In the genomic region with DNA sequence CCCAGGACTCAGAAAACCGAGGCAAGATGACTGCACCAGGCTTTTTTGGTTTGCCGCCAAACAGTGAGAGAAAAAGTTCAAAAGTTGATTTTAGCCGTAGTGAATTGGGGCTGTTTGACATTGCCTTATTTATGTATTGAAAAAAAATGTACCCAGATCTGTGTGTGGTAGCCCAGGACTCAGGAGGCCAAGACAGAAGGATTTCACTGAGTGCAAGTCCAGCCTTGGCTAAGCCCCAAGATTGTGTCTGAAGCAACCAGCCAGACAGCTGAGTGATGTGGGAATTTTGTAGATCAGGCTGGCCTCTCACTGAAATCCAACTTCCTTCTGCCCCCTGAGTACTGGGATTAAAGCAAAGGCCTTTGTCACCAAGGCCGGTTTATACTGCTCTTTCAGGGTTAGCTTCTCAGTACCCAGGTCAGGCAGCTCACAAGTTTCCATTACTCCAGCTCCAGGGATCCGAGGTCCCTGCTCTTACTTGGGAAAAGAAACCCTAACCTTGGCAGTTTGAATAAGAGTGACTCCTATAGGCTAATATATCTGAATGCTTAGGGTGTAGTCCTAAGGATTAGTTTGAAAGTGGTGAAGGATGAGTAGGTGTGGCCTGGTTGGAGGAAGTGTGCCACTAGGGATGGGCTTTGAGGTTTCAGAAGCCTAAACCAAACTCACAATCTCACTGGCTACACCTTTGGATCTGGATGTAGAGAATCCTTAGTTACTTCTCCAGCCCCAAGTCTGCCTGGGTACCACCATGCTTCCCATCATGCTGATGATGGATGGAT, we compare ENCODE assay signal across 8 mouse cellular contexts. TPM values are rescaled to one million over a fixed set of nuclear protein-coding genes. Genes with fewer than 3 reads are reported as not detected.
A peak's percentile ranks its signal among the peaks of the same experiment; 100 is the strongest.
DNase-seq lines count a peak whose midpoint lies in the region; ATAC-seq and TF ChIP-seq lines count a peak whose summit lies in the region.

No protein-coding gene starts in this region.

- intact Hi-C loops in left cerebral cortex, postnatal 36 days (cut with DNase I), result loop anchor here (5.0 kb wide), 1 partner anchor 123 kb away; the partner anchor contains the start of gene Prrt3

- no peak for ATAC-seq in embryonic facial prominence, embryonic 14.5 days (ENCODE audit: low read depth)
- ATAC-seq in intestine, postnatal 0 days, result no peak
- ATAC-seq in midbrain, embryonic 14.5 days (ENCODE audit: low FRiP score, low TSS enrichment), result no peak

- peak; percentile 54 for DNase-seq in adrenal gland, postnatal 14 days
- DNase-seq in adrenal gland, adult 8-10 months, result no peak
- peak; percentile 31 for DNase-seq in A20 (ENCODE audit: low read depth, low spot score)
- DNase-seq in embryonic facial prominence, embryonic 14.5 days (ENCODE audit: low spot score), result peak; percentile 8
- peak; percentile 27 for DNase-seq in midbrain, embryonic 14.5 days
- DNase-seq in left cerebral cortex, postnatal 36 days (ENCODE audit: low spot score in 2 of 2), result no peak
- DNase-seq in natural killer cell, adult 2 months (ENCODE audit: low spot score in 2 of 2), result no peak

- H3K27me3 ChIP-seq in embryonic facial prominence, embryonic 14.5 days (replicated peaks; ENCODE audit: control insufficient read depth, insufficient read depth, low read length), result no peaks in the 10 kb centered on the region
- no peaks in the 10 kb centered on the region for H3K27me3 ChIP-seq in intestine, postnatal 0 days (replicated peaks; ENCODE audit: control insufficient read depth, insufficient read depth, low read length)
- H3K27me3 ChIP-seq in midbrain, embryonic 14.5 days (ENCODE audit: control insufficient read depth, insufficient read depth, low read length), result no peaks in the 10 kb centered on the region

- H3K4me3 ChIP-seq in embryonic facial prominence, embryonic 14.5 days (ENCODE audit: low read depth, low read length), result peak overlapping the region; percentile 78
- H3K4me3 ChIP-seq in intestine, postnatal 0 days (ENCODE audit: low read depth, low read length), result peak overlapping the region; percentile 71
- peak overlapping the region; percentile 55 for H3K4me3 ChIP-seq in midbrain, embryonic 14.5 days (replicated peaks; ENCODE audit: low read depth, low read length)

- peak overlapping the region; percentile 88 for H3K9ac ChIP-seq in embryonic facial prominence, embryonic 14.5 days (ENCODE audit: low read depth, low read length)
- peak overlapping the region; percentile 64 for H3K9ac ChIP-seq in intestine, postnatal 0 days (ENCODE audit: low read depth, low read length)
- peak overlapping the region; percentile 79 for H3K9ac ChIP-seq in midbrain, embryonic 14.5 days (replicated peaks; ENCODE audit: low read length)

- peak overlapping the region; percentile 72 for H3K4me2 ChIP-seq in embryonic facial prominence, embryonic 14.5 days (ENCODE audit: low read depth, low read length)
- H3K4me2 ChIP-seq in intestine, postnatal 0 days (replicated peaks; ENCODE audit: low read depth), result peak overlapping the region; percentile 90
- H3K4me2 ChIP-seq in midbrain, embryonic 14.5 days (ENCODE audit: low read length), result peak overlapping the region; percentile 78

- H3K4me1 ChIP-seq in embryonic facial prominence, embryonic 14.5 days (ENCODE audit: control insufficient read depth, insufficient read depth, low read length), result 0 out of 2 replicates have a peak, but pooled peaks cover 8% of the 10 kb centered on the region
- H3K4me1 ChIP-seq in intestine, postnatal 0 days (replicated peaks; ENCODE audit: control insufficient read depth, insufficient read depth, low read length), result peaks cover 13% of the 10 kb centered on the region
- H3K4me1 ChIP-seq in midbrain, embryonic 14.5 days (ENCODE audit: control insufficient read depth, insufficient read depth, low read length), result peaks cover 11% of the 10 kb centered on the region

- H3K36me3 ChIP-seq in embryonic facial prominence, embryonic 14.5 days (ENCODE audit: control insufficient read depth, insufficient read depth, low read length), result peaks cover 24% of the 10 kb centered on the region
- peaks cover 25% of the 10 kb centered on the region for H3K36me3 ChIP-seq in intestine, postnatal 0 days (ENCODE audit: control insufficient read depth, insufficient read depth)
- H3K36me3 ChIP-seq in midbrain, embryonic 14.5 days (ENCODE audit: control insufficient read depth, insufficient read depth, low read length), result peaks cover 25% of the 10 kb centered on the region

- H3K9me3 ChIP-seq in embryonic facial prominence, embryonic 14.5 days (ENCODE audit: control insufficient read depth, low read length), result no peaks in the 10 kb centered on the region
- no peaks in the 10 kb centered on the region for H3K9me3 ChIP-seq in intestine, postnatal 0 days (ENCODE audit: control insufficient read depth)
- no peaks in the 10 kb centered on the region for H3K9me3 ChIP-seq in midbrain, embryonic 14.5 days (ENCODE audit: control insufficient read depth, low read length)

- no peak overlapping the region for H3K27ac ChIP-seq in embryonic facial prominence, embryonic 14.5 days (replicated peaks; ENCODE audit: low read depth, low read length)
- no peak overlapping the region for H3K27ac ChIP-seq in intestine, postnatal 0 days (ENCODE audit: low read depth, low read length)
- H3K27ac ChIP-seq in midbrain, embryonic 14.5 days (replicated peaks; ENCODE audit: low read depth, low read length), result no peak overlapping the region

- TF ChIP-seq CTCF in intestine, postnatal 0 days (IDR thresholded peaks at IDR 0.05; ENCODE audit: low read depth), result no peak

- WGBS in embryonic facial prominence, embryonic 14.5 days, result 33% methylated on average over 5 of the region's 5 CpGs
- 36% methylated on average over 5 of the region's 5 CpGs for WGBS in intestine, postnatal 0 days
- WGBS in midbrain, embryonic 14.5 days, result 41% methylated on average over 5 of the region's 5 CpGs

RNA-seq across cellular contexts. Expression of gene Vhl, which starts 1.4 kb away (rescaled TPM):
- 26.0 and 27.6 TPM in 2 replicates for total RNA-seq in adrenal gland, postnatal 14 days (2021)
- 10 to 100 TPM; 29.5 to 34.0 (median 32.1) TPM for total RNA-seq in adrenal gland, adult 8-10 months (2022)
- polyA plus RNA-seq in embryonic facial prominence, embryonic 14.5 days (2014; fragmentation: Nextera tagmentation; extraction: Ambion mirVana), result 48.7 and 53.0 TPM in 2 replicates
- polyA plus RNA-seq in intestine, postnatal 0 days (2015; fragmentation: Nextera tagmentation; extraction: Ambion mirVana), result 18.4 and 20.6 TPM in 2 replicates
- polyA plus RNA-seq in midbrain, embryonic 14.5 days (2014; fragmentation: Nextera tagmentation; extraction: Ambion mirVana), result 74.8 and 85.2 TPM in 2 replicates
- 10 to 100 TPM; 48.1 to 49.8 TPM for total RNA-seq in left cerebral cortex, postnatal 36 days (2021)

RNA-seq across cellular contexts. Expression of gene Irak2, which starts 13.1 kb away (rescaled TPM):
- 17.4 and 22.9 TPM in 2 replicates for total RNA-seq in adrenal gland, postnatal 14 days (2021)
- 10 to 100 TPM; 11.8 to 38.3 (median 22.4) TPM for total RNA-seq in adrenal gland, adult 8-10 months (2022)
- 2.2 and 2.5 TPM in 2 replicates for polyA plus RNA-seq in embryonic facial prominence, embryonic 14.5 days (2014; fragmentation: Nextera tagmentation; extraction: Ambion mirVana)
- polyA plus RNA-seq in intestine, postnatal 0 days (2015; fragmentation: Nextera tagmentation; extraction: Ambion mirVana), result 21.2 and 26.1 TPM in 2 replicates
- polyA plus RNA-seq in midbrain, embryonic 14.5 days (2014; fragmentation: Nextera tagmentation; extraction: Ambion mirVana), result 0.42 and 1.0 TPM in 2 replicates
- 10 to 100 TPM; 21.0 to 24.9 TPM for total RNA-seq in left cerebral cortex, postnatal 36 days (2021)

RNA-seq across cellular contexts. Expression of gene Brk1, which starts 20.6 kb away (rescaled TPM):
- total RNA-seq in adrenal gland, postnatal 14 days (2021), result 147 and 162 TPM in 2 replicates
- total RNA-seq in adrenal gland, adult 8-10 months (2022), result 100 to 1,000 TPM; 180 to 239 (median 200) TPM
- 233 and 249 TPM in 2 replicates for polyA plus RNA-seq in embryonic facial prominence, embryonic 14.5 days (2014; fragmentation: Nextera tagmentation; extraction: Ambion mirVana)
- 185 and 187 TPM in 2 replicates for polyA plus RNA-seq in intestine, postnatal 0 days (2015; fragmentation: Nextera tagmentation; extraction: Ambion mirVana)
- 258 and 280 TPM in 2 replicates for polyA plus RNA-seq in midbrain, embryonic 14.5 days (2014; fragmentation: Nextera tagmentation; extraction: Ambion mirVana)
- total RNA-seq in left cerebral cortex, postnatal 36 days (2021), result 100 to 1,000 TPM; 218 to 259 TPM

RNA-seq across cellular contexts. Expression of gene Fancd2os, which starts 24.7 kb away (rescaled TPM):
- not detected in 2 replicates for total RNA-seq in adrenal gland, postnatal 14 days (2021)
- total RNA-seq in adrenal gland, adult 8-10 months (2022), result under 1 TPM in 1 of 4 experiments, not detected in 3; 0.35 TPM
- not detected in 2 replicates for polyA plus RNA-seq in embryonic facial prominence, embryonic 14.5 days (2014; fragmentation: Nextera tagmentation; extraction: Ambion mirVana)
- polyA plus RNA-seq in intestine, postnatal 0 days (2015; fragmentation: Nextera tagmentation; extraction: Ambion mirVana), result 0.33 TPM in 1 of 2 replicates, not detected in the other
- polyA plus RNA-seq in midbrain, embryonic 14.5 days (2014; fragmentation: Nextera tagmentation; extraction: Ambion mirVana), result not detected in 2 replicates
- under 1 TPM in 1 of 2 experiments, not detected in 1; 0.32 TPM for total RNA-seq in left cerebral cortex, postnatal 36 days (2021)

Comparison
In these comparisons a context has a peak if more than half of its experiments do, and no peak if none do; other contexts are left out.
1. DNase-seq: peak in adrenal gland, postnatal 14 days (single experiment), A20 (single experiment), embryonic facial prominence, embryonic 14.5 days (single experiment) and midbrain, embryonic 14.5 days (single experiment); none in adrenal gland, adult 8-10 months (single experiment), left cerebral cortex, postnatal 36 days (0 of 2) and natural killer cell, adult 2 months (0 of 2).
2. Peak in every context shown above with its lines, with median percentiles within 50 percentile points of each other: H3K4me2 ChIP-seq, H3K4me3 ChIP-seq and H3K9ac ChIP-seq.